Mouse (Mus musculus) megakaryocyte, embryonic 14.5 days (primary cell): Measurements from ENCODE around the gene Ttc39b.

Experiments used
- FLI1 ChIP-seq: IDR thresholded peaks from 2 replicates; pipeline ENCODE4 v1.6.1; 2012; ENCODE audit warnings: low read length, inconsistent platforms, mixed read lengths
- GATA1 ChIP-seq: IDR thresholded peaks from 3 replicates; pipeline ENCODE4 v1.6.1; 2012; ENCODE audit warnings: mixed read lengths, low read length, inconsistent platforms, borderline replicate concordance

DNA sequence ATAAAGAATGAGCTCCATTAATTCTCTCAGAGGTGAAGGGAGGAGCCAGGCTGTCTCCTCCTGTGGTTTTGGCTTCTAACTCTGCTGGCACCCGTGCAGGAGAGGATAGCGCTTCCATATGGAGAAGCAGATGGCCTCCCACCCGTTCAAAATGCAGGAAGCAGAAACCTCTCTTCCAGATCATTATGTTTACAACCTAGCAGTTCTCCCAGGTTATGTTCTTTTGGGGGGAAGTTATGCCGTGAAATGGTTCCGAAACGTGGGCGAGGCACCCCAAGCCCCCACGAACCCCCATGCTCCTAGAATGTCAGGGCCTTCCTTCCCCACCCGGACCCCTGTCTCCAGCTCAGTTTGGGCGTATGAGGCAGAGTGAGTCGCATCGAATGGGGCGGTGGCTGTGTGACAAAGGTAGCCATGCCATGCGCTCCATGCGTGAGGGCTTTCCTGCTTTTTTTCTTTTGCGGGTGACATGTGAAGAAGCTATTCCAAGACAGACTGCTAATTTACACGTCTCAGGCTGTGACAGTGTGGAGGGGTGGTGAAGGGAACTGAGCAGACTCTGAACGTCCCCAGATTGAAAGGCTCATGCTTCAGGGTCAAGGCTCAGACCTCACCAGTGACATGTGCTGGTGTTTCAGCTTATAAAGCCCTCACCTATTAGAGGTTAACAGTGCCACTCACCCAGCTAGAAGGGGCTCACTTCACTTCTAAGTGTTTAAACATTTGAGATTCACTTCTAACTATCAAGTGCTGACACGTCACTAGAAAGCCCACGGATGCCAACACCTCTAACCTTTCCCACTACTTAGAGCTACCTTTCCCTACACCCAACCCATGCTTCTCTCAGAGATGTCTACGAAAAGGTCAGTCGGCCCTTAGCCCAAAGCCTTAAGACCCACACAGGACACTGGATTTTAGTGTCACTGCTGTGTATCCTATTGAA lies 90.6 kb downstream of the Ttc39b start:
- TF ChIP-seq GATA1: no peak
- no peak for TF ChIP-seq FLI1
